Mouse (Mus musculus): ENCODE measurements around the gene Unc5b.

DNA sequence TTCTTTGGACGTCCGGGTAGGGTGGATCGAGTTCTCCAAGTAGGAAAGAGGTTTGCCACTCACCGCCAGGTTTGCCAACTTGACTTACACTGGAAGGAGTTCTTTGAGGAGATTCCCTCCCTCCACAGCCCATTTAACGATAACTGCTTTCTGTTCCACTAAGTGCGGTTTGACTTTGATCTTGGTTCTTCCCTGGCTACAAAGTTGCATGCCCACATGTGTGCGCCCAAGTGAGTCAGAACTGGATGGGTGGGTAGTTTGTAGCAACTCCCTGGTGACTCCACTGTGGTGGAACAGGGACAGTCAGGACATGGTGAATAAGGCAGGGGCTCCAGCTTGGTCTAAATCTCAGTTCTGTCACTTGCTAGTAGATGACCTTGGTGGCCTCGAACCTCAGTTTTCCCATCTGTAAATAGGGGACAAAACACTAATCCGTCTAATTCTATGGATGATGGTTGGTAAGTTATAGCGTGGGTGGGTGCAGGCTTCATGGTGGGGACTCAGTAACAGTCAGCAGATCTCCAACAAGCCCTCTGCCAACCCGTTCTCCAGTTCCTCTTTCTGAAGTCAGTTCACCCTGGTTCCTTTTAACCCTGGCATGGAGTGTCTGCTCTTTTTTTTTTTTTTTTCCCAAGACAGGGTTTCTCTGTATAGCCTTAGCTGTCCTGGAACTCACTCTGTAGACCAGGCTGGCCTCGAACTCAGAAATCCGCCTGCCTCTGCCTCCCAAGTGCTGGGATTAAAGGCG lies 86.7 kb downstream of the Unc5b start:
- TF ChIP-seq POLR2A (IDR thresholded peaks at IDR 0.05; ENCODE audit: borderline replicate concordance, control insufficient read depth, low read depth, low read length) (no peak), CTCF (IDR thresholded peaks at IDR 0.05; ENCODE audit: control insufficient read depth, insufficient read depth, low read length) (no peak)
